In the genomic region with DNA sequence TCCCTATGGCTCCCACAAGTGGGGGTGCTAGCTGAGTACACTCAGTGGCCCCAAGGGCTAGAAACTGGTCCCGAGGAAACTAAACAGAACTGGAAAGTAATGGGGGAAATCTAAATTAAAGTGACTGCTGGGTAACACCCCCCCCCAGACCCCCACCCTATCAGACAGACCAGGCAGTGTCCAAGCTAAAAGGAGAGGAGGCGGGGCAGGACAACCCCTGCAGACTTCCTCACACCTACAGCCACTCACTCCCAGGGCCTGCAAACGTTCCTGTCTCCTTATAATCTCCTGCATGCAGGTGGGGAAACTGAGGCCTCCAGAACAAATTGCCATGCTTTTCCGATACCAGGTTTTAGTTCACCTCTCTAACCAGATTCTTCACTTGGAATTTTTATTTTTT, we compare ENCODE assay signal across 8 mouse cellular contexts. TPM values are rescaled to one million over a fixed set of nuclear protein-coding genes. Genes with fewer than 3 reads are reported as not detected.
DNase-seq lines count a peak whose midpoint lies in the region; ATAC-seq and TF ChIP-seq lines count a peak whose summit lies in the region.

No protein-coding gene starts in this region.

- 6% methylated on average over 4 of the region's 4 CpGs for WGBS in kidney, postnatal 0 days
- WGBS in embryonic facial prominence, embryonic 11.5 days: 4% methylated on average over 4 of the region's 4 CpGs
- 3% methylated on average over 4 of the region's 4 CpGs for WGBS in intestine, embryonic 14.5 days
- 11% methylated on average over 4 of the region's 4 CpGs for WGBS in neural tube, embryonic 12.5 days

- no peak for TF ChIP-seq CTCF in kidney, postnatal 0 days (IDR thresholded peaks at IDR 0.05; ENCODE audit: low read depth)

- DNase-seq in kidney, postnatal 0 days (ENCODE audit: low spot score): peak; percentile 47
- no peak for DNase-seq in kidney, adult 8-10 months
- DNase-seq in embryonic facial prominence, embryonic 11.5 days (ENCODE audit: low spot score): no peak
- DNase-seq in intestine, embryonic 14.5 days (ENCODE audit: low spot score): no peak
- no peak for DNase-seq in ovary, postnatal 14 days (ENCODE audit: low spot score)
- no peak for DNase-seq in left cerebral cortex, adult 9 months (ENCODE audit: low spot score in 2 of 2)
- DNase-seq in spleen, adult 12 weeks (ENCODE audit: low spot score): no peak

- no peaks in the 10 kb centered on the region for H3K27me3 ChIP-seq in kidney, postnatal 0 days (ENCODE audit: insufficient read depth, low read length)
- no peaks in the 10 kb centered on the region for H3K27me3 ChIP-seq in embryonic facial prominence, embryonic 11.5 days (ENCODE audit: control insufficient read depth, insufficient read depth, low read length)
- H3K27me3 ChIP-seq in intestine, embryonic 14.5 days (replicated peaks; ENCODE audit: control insufficient read depth, insufficient read depth, low read length): no peaks in the 10 kb centered on the region
- H3K27me3 ChIP-seq in neural tube, embryonic 12.5 days (replicated peaks): no peaks in the 10 kb centered on the region

- peak overlapping the region; percentile 86 for H3K4me2 ChIP-seq in kidney, postnatal 0 days (ENCODE audit: low read length)
- H3K4me2 ChIP-seq in embryonic facial prominence, embryonic 11.5 days (ENCODE audit: low read depth, low read length): peak overlapping the region; percentile 53
- peak overlapping the region; percentile 75 for H3K4me2 ChIP-seq in intestine, embryonic 14.5 days (ENCODE audit: low read length)
- H3K4me2 ChIP-seq in neural tube, embryonic 12.5 days (replicated peaks): peak overlapping the region; percentile 81

- no peaks in the 10 kb centered on the region for H3K36me3 ChIP-seq in kidney, postnatal 0 days (ENCODE audit: insufficient read depth, low read length)
- no peaks in the 10 kb centered on the region for H3K36me3 ChIP-seq in embryonic facial prominence, embryonic 11.5 days (replicated peaks; ENCODE audit: control insufficient read depth, insufficient read depth, low read depth, low read length)
- H3K36me3 ChIP-seq in intestine, embryonic 14.5 days (ENCODE audit: control insufficient read depth, insufficient read depth, low read length): no peaks in the 10 kb centered on the region
- no peaks in the 10 kb centered on the region for H3K36me3 ChIP-seq in neural tube, embryonic 12.5 days

- peak overlapping the region; percentile 98 for H3K27ac ChIP-seq in kidney, postnatal 0 days
- H3K27ac ChIP-seq in embryonic facial prominence, embryonic 11.5 days (replicated peaks; ENCODE audit: low read depth, low read length): peak overlapping the region; percentile 94; the same call in 1 of the 2 replicates
- peak overlapping the region; percentile 97; the same call in 1 of the 2 replicates for H3K27ac ChIP-seq in intestine, embryonic 14.5 days (ENCODE audit: low read depth)
- no peak overlapping the region for H3K27ac ChIP-seq in neural tube, embryonic 12.5 days

- peak overlapping the region; percentile 89 for H3K4me3 ChIP-seq in kidney, postnatal 0 days (replicated peaks; ENCODE audit: low read depth, low read length)
- peak overlapping the region; percentile 90 for H3K4me3 ChIP-seq in embryonic facial prominence, embryonic 11.5 days (ENCODE audit: low read depth, low read length)
- peak overlapping the region; percentile 88 for H3K4me3 ChIP-seq in intestine, embryonic 14.5 days (ENCODE audit: low read depth, low read length)
- H3K4me3 ChIP-seq in neural tube, embryonic 12.5 days: peak overlapping the region; percentile 77

- H3K4me1 ChIP-seq in kidney, postnatal 0 days (replicated peaks; ENCODE audit: insufficient read depth, low read length): peaks cover 25% of the 10 kb centered on the region
- H3K4me1 ChIP-seq in embryonic facial prominence, embryonic 11.5 days (ENCODE audit: control insufficient read depth, insufficient read depth, low read length): 0 out of 2 replicates have a peak, but pooled peaks cover 2% of the 10 kb centered on the region
- H3K4me1 ChIP-seq in intestine, embryonic 14.5 days (replicated peaks; ENCODE audit: control insufficient read depth, insufficient read depth, low read length): peaks cover 37% of the 10 kb centered on the region
- peaks cover 30% of the 10 kb centered on the region for H3K4me1 ChIP-seq in neural tube, embryonic 12.5 days

- no peak for ATAC-seq in kidney, postnatal 0 days (replicated peaks; ENCODE audit: low FRiP score, low read depth)
- ATAC-seq in embryonic facial prominence, embryonic 11.5 days (replicated peaks; ENCODE audit: insufficient number of reproducible peaks, low FRiP score, low TSS enrichment, low read depth): no peak
- ATAC-seq in intestine, embryonic 14.5 days (replicated peaks; ENCODE audit: low FRiP score, low TSS enrichment, low read depth): no peak
- no peak for ATAC-seq in neural tube, embryonic 12.5 days (ENCODE audit: low FRiP score, low read depth)

- peak overlapping the region; percentile 97 for H3K9ac ChIP-seq in kidney, postnatal 0 days (ENCODE audit: low read depth, low read length)
- H3K9ac ChIP-seq in embryonic facial prominence, embryonic 11.5 days (replicated peaks; ENCODE audit: low read length): peak overlapping the region; percentile 69
- peak overlapping the region; percentile 91 for H3K9ac ChIP-seq in intestine, embryonic 14.5 days (ENCODE audit: low read length)
- peak overlapping the region; percentile 90 for H3K9ac ChIP-seq in neural tube, embryonic 12.5 days

- H3K9me3 ChIP-seq in kidney, postnatal 0 days (replicated peaks; ENCODE audit: low read length): no peaks in the 10 kb centered on the region
- no peaks in the 10 kb centered on the region for H3K9me3 ChIP-seq in embryonic facial prominence, embryonic 11.5 days (replicated peaks; ENCODE audit: control insufficient read depth, low read length)
- no peaks in the 10 kb centered on the region for H3K9me3 ChIP-seq in intestine, embryonic 14.5 days (ENCODE audit: control insufficient read depth, low read length)
- no peaks in the 10 kb centered on the region for H3K9me3 ChIP-seq in neural tube, embryonic 12.5 days

RNA-seq across cellular contexts. Expression of gene Usp46, which starts 0.9 kb away (rescaled TPM):
- 20.4 and 21.3 TPM in 2 replicates for polyA plus RNA-seq in kidney, postnatal 0 days (2015; fragmentation: Nextera tagmentation; extraction: Ambion mirVana)
- polyA plus RNA-seq in embryonic facial prominence, embryonic 11.5 days (2014; fragmentation: Nextera tagmentation; extraction: Ambion mirVana): 53.1 and 60.0 TPM in 2 replicates
- polyA plus RNA-seq in intestine, embryonic 14.5 days (2014; fragmentation: Nextera tagmentation; extraction: Ambion mirVana): 29.7 and 32.2 TPM in 2 replicates
- polyA plus RNA-seq in neural tube, embryonic 12.5 days (2016; fragmentation: Nextera tagmentation; extraction: Ambion mirVana): 27.1 and 27.8 TPM in 2 replicates
